Mouse (Mus musculus) kidney, postnatal 0 days (tissue): ENCODE data around the gene Plxna4. TPM values are rescaled to one million over a fixed set of nuclear protein-coding genes. Genes with fewer than 3 reads are reported as not detected.

Source experiments
- ATAC-seq: fragments of 200-750 bp; cut with Nextera tagmentation; replicated peaks from 2 replicates; pipeline ENCODE4 v1.8.0; 2017; ENCODE audit warnings: low read depth, moderate number of reproducible peaks, moderate TSS enrichment, moderate library complexity; ENCODE audit not compliant: low FRiP score
- DNase-seq: peaks from one replicate; pipeline ENCODE4 v3.0.0-alpha.2; 2016; ENCODE audit warnings: low spot score
- H3K27ac ChIP-seq: fragments of 300-500 bp; sonication (generic); 2 replicates; pipeline ENCODE4 v1.5.1; 2014; ENCODE audit warnings: mild to moderate bottlenecking
- H3K27me3 ChIP-seq: fragments of 300-500 bp; sonication (generic); 2 replicates; pipeline ENCODE4 v1.6.1; 2014; ENCODE audit warnings: low read length, mixed read lengths; ENCODE audit not compliant: insufficient read depth
- H3K36me3 ChIP-seq: fragments of 300-500 bp; sonication (generic); 2 replicates; pipeline ENCODE4 v1.6.1; 2014; ENCODE audit warnings: low read length, mixed read lengths; ENCODE audit not compliant: insufficient read depth
- H3K4me1 ChIP-seq: fragments of 300-500 bp; sonication (generic); replicated peaks from 2 replicates; pipeline ENCODE4 v1.6.1; 2014; ENCODE audit warnings: antibody characterized with exemption, low read length, mixed read lengths; ENCODE audit not compliant: insufficient read depth
- H3K4me2 ChIP-seq: fragments of 300-500 bp; sonication (generic); 2 replicates; pipeline ENCODE4 v1.6.1; 2014; ENCODE audit warnings: mild to moderate bottlenecking, low read length, moderate library complexity, mixed read lengths
- H3K4me3 ChIP-seq: fragments of 300-500 bp; sonication (generic); replicated peaks from 2 replicates; pipeline ENCODE4 v1.5.1; 2014; ENCODE audit warnings: low read depth, low read length
- H3K9ac ChIP-seq: fragments of 300-500 bp; sonication (generic); 2 replicates; pipeline ENCODE4 v1.6.1; 2014; ENCODE audit warnings: low read depth, low read length
- H3K9me3 ChIP-seq: fragments of 300-500 bp; sonication (generic); replicated peaks from 2 replicates; pipeline ENCODE4 v1.6.1; 2016; ENCODE audit warnings: low read length, inconsistent platforms, mixed read lengths
- CTCF ChIP-seq: IDR thresholded peaks from 2 replicates; pipeline ENCODE4 v1.5.1; 2016; ENCODE audit warnings: antibody characterized with exemption, low read depth, mild to moderate bottlenecking, moderate library complexity
- WGBS: fragments of 180-500 bp; shearing (Covaris S2); extraction: QIAGEN DNeasy Blood & Tissue Kit; methylation state at CpG from one replicate; pipeline ENCODE4 v1.1.7; 2014; 5-methylcytosine and 5-hydroxymethylcytosine counted together
- polyA plus RNA-seq: library from polyadenylated mRNA; unstranded; fragments of >200 nt; fragmentation: Nextera tagmentation; extraction: Ambion mirVana; gene quantifications from 2 replicates; pipeline ENCODE4 v1.2.1, GENCODE M21; 2015

Gene Plxna4
- polyA plus RNA-seq, 1 experiment from 2014 or later = 0.83 TPM

- no peaks in the 10 kb centered on the region for H3K9me3 ChIP-seq
- H3K4me2 ChIP-seq = no peak overlapping the region
- no peaks in the 10 kb centered on the region for H3K27me3 ChIP-seq
- ATAC-seq (no peak), DNase-seq (no peak)
- 92% methylated on average over 9 of the region's 9 CpGs for WGBS
- H3K4me1 ChIP-seq = peaks cover 10% of the 10 kb centered on the region; the same call in 1 of the 2 replicates
- H3K4me3 ChIP-seq = no peak overlapping the region
- H3K36me3 ChIP-seq = no peaks in the 10 kb centered on the region
- no peak overlapping the region for H3K27ac ChIP-seq
- H3K9ac ChIP-seq = no peak overlapping the region
- TF ChIP-seq CTCF = no peak
These were observed 192.6 kb downstream of the Plxna4 start for GRCm38 (mm10) chr6:32395415-32395814.

- Histone ChIP-seq H3K9me3 (no peaks in the 10 kb centered on the region), H3K27me3 (no peaks in the 10 kb centered on the region), H3K4me2 (no peak overlapping the region), H3K36me3 (no peaks in the 10 kb centered on the region), H3K9ac (no peak overlapping the region), H3K27ac (no peak overlapping the region), H3K4me3 (no peak overlapping the region), H3K4me1 (peaks cover 8% of the 10 kb centered on the region; the same call in 1 of the 2 replicates)
- ATAC-seq = no peak
- TF ChIP-seq CTCF = no peak
- no peak for DNase-seq
- WGBS = 75% methylated on average over 2 of the region's 2 CpGs
These were observed 195.7 kb downstream of the Plxna4 start for GRCm38 (mm10) chr6:32392262-32392661.

- no peak overlapping the region for H3K9ac ChIP-seq
- H3K27me3 ChIP-seq = no peaks in the 10 kb centered on the region
- H3K27ac ChIP-seq = no peak overlapping the region
- WGBS = 29% methylated on average over 1 of the region's 1 CpGs
- no peaks in the 10 kb centered on the region for H3K9me3 ChIP-seq
- H3K4me1 ChIP-seq = no peaks in the 10 kb centered on the region
- H3K4me2 ChIP-seq = no peak overlapping the region
- no peaks in the 10 kb centered on the region for H3K36me3 ChIP-seq
- DNase-seq (no peak), ATAC-seq (no peak)
- TF ChIP-seq CTCF = no peak
- H3K4me3 ChIP-seq = no peak overlapping the region
These were observed 199.7 kb downstream of the Plxna4 start for GRCm38 (mm10) chr6:32388276-32388675.

GRCm38 (mm10) chr6:32386915-32387314 is 201.1 kb downstream of the Plxna4 start:
- Histone ChIP-seq H3K4me2 (no peak overlapping the region), H3K9me3 (no peaks in the 10 kb centered on the region), H3K27me3 (no peaks in the 10 kb centered on the region), H3K4me3 (no peak overlapping the region), H3K9ac (no peak overlapping the region), H3K4me1 (no peaks in the 10 kb centered on the region), H3K27ac (no peak overlapping the region), H3K36me3 (no peaks in the 10 kb centered on the region)
- no peak for DNase-seq
- no peak for ATAC-seq
- TF ChIP-seq CTCF = no peak
- 47% methylated on average over 2 of the region's 2 CpGs for WGBS

- 78% methylated on average over 8 of the region's 8 CpGs for WGBS
These were observed 203.1 kb downstream of the Plxna4 start for GRCm38 (mm10) chr6:32384937-32385336.

GRCm38 (mm10) chr6:32384423-32384822 is 203.6 kb downstream of the Plxna4 start:
- WGBS = 89% methylated on average over 8 of the region's 8 CpGs
- DNase-seq (no peak), ATAC-seq (no peak)
- Histone ChIP-seq H3K9ac (no peak overlapping the region), H3K4me1 (no peaks in the 10 kb centered on the region), H3K9me3 (no peaks in the 10 kb centered on the region), H3K27me3 (no peaks in the 10 kb centered on the region), H3K36me3 (no peaks in the 10 kb centered on the region), H3K27ac (no peak overlapping the region), H3K4me3 (no peak overlapping the region), H3K4me2 (no peak overlapping the region)
- no peak for TF ChIP-seq CTCF

More at GRCm38 (mm10) chr6:32384937-32385336, 203.1 kb downstream of the Plxna4 start:
- no peak for ATAC-seq
- Histone ChIP-seq H3K36me3 (no peaks in the 10 kb centered on the region), H3K4me3 (no peak overlapping the region), H3K27ac (no peak overlapping the region), H3K9me3 (no peaks in the 10 kb centered on the region), H3K9ac (no peak overlapping the region), H3K4me1 (no peaks in the 10 kb centered on the region), H3K27me3 (no peaks in the 10 kb centered on the region), H3K4me2 (no peak overlapping the region)
- DNase-seq = no peak
- TF ChIP-seq CTCF = no peak

GRCm38 (mm10) chr6:32381516-32381915 is 206.5 kb downstream of the Plxna4 start:
- H3K4me3 ChIP-seq = no peak overlapping the region

More at GRCm38 (mm10) chr6:32381516-32381915, 206.5 kb downstream of the Plxna4 start:
- TF ChIP-seq CTCF = no peak
- ATAC-seq (no peak), DNase-seq (no peak)
- H3K27me3 ChIP-seq = no peaks in the 10 kb centered on the region
- no peak overlapping the region for H3K4me2 ChIP-seq
- 38% methylated on average over 10 of the region's 10 CpGs for WGBS
- no peak overlapping the region for H3K9ac ChIP-seq
- no peak overlapping the region for H3K27ac ChIP-seq
- H3K9me3 ChIP-seq = no peaks in the 10 kb centered on the region
- no peaks in the 10 kb centered on the region for H3K36me3 ChIP-seq
- H3K4me1 ChIP-seq = no peaks in the 10 kb centered on the region
